Mouse (Mus musculus): ENCODE data around the gene H2-DMb2. TPM values are rescaled to one million over a fixed set of nuclear protein-coding genes. Genes with fewer than 3 reads are reported as not detected.

H2-DMb2 gene
- polyA plus RNA-seq, 1 experiment, result 15.6 TPM

DNA sequence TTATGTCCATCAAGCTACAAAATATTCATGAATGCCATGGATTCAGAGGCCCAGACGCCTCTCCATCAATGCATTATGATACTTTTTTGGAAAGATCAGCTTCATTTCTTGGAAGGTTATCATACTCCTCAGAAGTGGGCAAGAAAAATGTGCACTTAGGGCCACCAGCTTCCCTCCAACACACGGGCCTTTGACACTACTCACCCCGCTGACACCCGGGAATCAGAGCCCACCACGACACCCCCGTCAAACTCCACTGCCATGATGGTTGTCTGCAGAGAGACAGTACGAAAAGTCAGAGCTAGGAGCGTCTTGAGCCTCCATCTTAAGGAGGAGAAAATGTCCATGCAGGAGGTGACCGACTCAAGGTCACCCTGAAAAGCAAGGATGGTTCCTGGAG lies 42.4 kb downstream of the H2-DMb2 start:
- DNase-seq, result no peak
- H3K27ac ChIP-seq (ENCODE audit: insufficient read depth, low read depth, low read length), result no peak overlapping the region
- TF ChIP-seq POLR2A (IDR thresholded peaks at IDR 0.05; ENCODE audit: low read depth, low read length) (no peak), CTCF (conservative IDR thresholded peaks at IDR 0.05; ENCODE audit: insufficient read depth, insufficient read length, low read depth, low read length) (no peak)
- WGBS, result 92% methylated on average over 9 of the region's 9 CpGs
- no peaks in the 10 kb centered on the region for H3K36me3 ChIP-seq (ENCODE audit: control insufficient read depth, insufficient read depth, low read length)
- H3K4me3 ChIP-seq (ENCODE audit: insufficient read depth, low read depth, low read length), result no peak overlapping the region
- no peaks in the 10 kb centered on the region for H3K27me3 ChIP-seq (replicated peaks; ENCODE audit: control insufficient read depth, insufficient read depth, low read length)
- no peaks in the 10 kb centered on the region for H3K4me1 ChIP-seq (ENCODE audit: control insufficient read depth, insufficient read depth, low read length)

DNA sequence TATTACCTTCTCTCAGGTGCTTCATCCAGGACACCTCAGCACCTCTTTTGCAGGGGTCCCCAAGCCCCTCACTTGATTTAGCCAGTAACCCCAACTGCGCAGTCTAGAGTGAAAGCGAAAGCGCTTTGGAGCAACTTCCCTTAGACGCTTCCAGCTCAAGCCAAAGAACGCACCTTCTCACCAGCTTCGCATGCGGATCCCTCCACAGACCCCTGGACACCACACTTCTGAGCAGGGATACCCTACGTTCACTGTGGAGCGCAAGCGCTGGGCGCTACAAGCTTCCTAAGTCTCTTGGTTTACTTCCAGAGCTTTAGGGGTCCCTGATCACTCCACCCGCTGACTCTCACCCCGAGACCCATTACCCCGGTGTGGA lies 43.8 kb downstream of the H2-DMb2 start:
- no peak for TF ChIP-seq CTCF (conservative IDR thresholded peaks at IDR 0.05; ENCODE audit: insufficient read depth, insufficient read length, low read depth, low read length)
- no peak for TF ChIP-seq POLR2A (IDR thresholded peaks at IDR 0.05; ENCODE audit: low read depth, low read length)
- DNase-seq, result no peak
- H3K4me1 ChIP-seq (ENCODE audit: control insufficient read depth, insufficient read depth, low read length), result no peaks in the 10 kb centered on the region
- WGBS, result 4% methylated on average over 14 of the region's 14 CpGs
- H3K4me3 ChIP-seq (ENCODE audit: insufficient read depth, low read depth, low read length), result peak overlapping the region; percentile 82
- peak overlapping the region; percentile 43 for H3K27ac ChIP-seq (ENCODE audit: insufficient read depth, low read depth, low read length)
- no peaks in the 10 kb centered on the region for H3K27me3 ChIP-seq (replicated peaks; ENCODE audit: control insufficient read depth, insufficient read depth, low read length)
- H3K36me3 ChIP-seq (ENCODE audit: control insufficient read depth, insufficient read depth, low read length), result no peaks in the 10 kb centered on the region

DNA sequence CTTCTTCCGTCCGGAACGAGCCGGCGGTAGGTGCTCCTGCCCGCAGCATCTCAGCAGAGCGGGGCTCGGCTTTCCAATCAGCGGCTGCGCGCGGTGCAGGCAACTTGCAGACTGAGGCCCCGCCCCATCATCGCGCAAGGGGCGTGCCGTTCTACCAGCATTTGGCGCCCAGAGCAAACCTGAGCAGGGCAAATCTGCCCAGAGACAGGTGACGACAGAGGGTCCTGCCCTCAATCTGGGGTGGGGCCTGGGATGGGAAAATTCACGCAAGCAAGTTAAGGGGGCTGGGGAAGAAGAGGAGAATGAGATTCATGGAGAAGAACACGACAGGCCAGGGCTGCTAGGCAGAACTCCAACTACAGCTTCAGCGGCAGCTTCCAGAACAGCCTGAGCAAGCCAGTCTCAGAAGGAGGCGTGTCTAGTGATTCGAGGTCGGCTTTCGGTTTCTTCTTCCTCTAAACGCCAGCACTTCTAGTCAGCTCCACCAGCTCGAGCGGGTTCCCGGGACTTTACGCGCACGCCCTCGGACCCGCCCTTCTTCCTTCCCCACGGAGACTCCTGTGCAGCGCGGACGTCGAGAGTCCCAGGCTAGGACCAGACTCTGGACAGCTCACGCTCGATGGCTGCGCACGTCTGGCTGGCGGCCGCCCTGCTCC lies 44.3 kb downstream of the H2-DMb2 start, which contains the start of the genes Tap1 and Psmb9:
Tap1 (plus strand) TSS at position 293 of the 656 bp plus-strand sequence.
Psmb9 (minus strand) TSS at position 504 of the 656 bp plus-strand sequence.
- TF ChIP-seq POLR2A (IDR thresholded peaks at IDR 0.05; ENCODE audit: low read depth, low read length) (peak; percentile 53), CTCF (conservative IDR thresholded peaks at IDR 0.05; ENCODE audit: insufficient read depth, insufficient read length, low read depth, low read length) (no peak)
- no peaks in the 10 kb centered on the region for H3K4me1 ChIP-seq (ENCODE audit: control insufficient read depth, insufficient read depth, low read length)
- peak within 1 kb of the TSS; percentile 79 for H3K27ac ChIP-seq (ENCODE audit: insufficient read depth, low read depth, low read length)
- DNase-seq, result peak; percentile 99
- no peaks in the 10 kb centered on the region for H3K36me3 ChIP-seq (ENCODE audit: control insufficient read depth, insufficient read depth, low read length)
- H3K27me3 ChIP-seq (replicated peaks; ENCODE audit: control insufficient read depth, insufficient read depth, low read length), result no peaks in the 10 kb centered on the region
- H3K4me3 ChIP-seq (ENCODE audit: insufficient read depth, low read depth, low read length), result peak within 1 kb of the TSS; percentile 82
- under 1% methylated on average over 46 of the region's 46 CpGs for WGBS

DNA sequence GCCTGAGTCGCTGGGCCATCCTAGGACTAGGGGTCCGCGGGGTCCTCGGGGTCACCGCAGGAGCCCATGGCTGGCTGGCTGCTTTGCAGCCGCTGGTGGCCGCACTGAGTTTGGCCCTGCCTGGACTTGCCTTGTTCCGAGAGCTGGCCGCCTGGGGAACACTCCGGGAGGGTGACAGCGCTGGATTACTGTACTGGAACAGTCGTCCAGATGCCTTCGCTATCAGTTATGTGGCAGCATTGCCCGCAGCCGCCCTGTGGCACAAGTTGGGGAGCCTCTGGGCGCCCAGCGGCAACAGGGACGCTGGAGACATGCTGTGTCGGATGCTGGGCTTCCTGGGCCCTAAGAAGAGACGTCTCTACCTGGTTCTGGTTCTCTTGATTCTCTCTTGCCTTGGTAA lies 44.9 kb downstream of the H2-DMb2 start:
- Histone ChIP-seq H3K4me3 (ENCODE audit: insufficient read depth, low read depth, low read length) (peak overlapping the region; percentile 82), H3K27ac (ENCODE audit: insufficient read depth, low read depth, low read length) (no peak overlapping the region; the same call in 1 of the 2 replicates), H3K4me1 (ENCODE audit: control insufficient read depth, insufficient read depth, low read length) (no peaks in the 10 kb centered on the region), H3K27me3 (replicated peaks; ENCODE audit: control insufficient read depth, insufficient read depth, low read length) (no peaks in the 10 kb centered on the region), H3K36me3 (ENCODE audit: control insufficient read depth, insufficient read depth, low read length) (no peaks in the 10 kb centered on the region)
- 2% methylated on average over 20 of the region's 20 CpGs for WGBS
- DNase-seq, result no peak
- TF ChIP-seq POLR2A (IDR thresholded peaks at IDR 0.05; ENCODE audit: low read depth, low read length) (no peak), CTCF (conservative IDR thresholded peaks at IDR 0.05; ENCODE audit: insufficient read depth, insufficient read length, low read depth, low read length) (no peak)

DNA sequence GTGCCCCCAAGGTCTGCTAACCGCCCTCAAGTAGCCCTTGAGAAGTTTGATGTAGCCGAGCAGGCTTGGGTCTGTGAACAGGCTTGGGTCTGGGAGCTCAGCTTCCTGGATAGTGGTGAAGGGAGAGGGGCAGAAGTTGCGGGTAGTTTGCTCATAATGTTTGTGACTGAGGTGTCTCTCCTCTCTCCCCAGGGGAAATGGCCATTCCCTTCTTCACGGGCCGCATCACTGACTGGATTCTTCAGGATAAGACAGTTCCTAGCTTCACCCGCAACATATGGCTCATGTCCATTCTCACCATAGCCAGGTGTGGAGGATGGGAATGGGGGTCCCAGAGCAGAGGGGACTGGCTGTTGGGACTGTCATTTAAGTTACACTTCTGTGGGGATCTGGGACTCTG lies 45.9 kb downstream of the H2-DMb2 start:
- Histone ChIP-seq H3K27me3 (replicated peaks; ENCODE audit: control insufficient read depth, insufficient read depth, low read length) (no peaks in the 10 kb centered on the region), H3K36me3 (ENCODE audit: control insufficient read depth, insufficient read depth, low read length) (no peaks in the 10 kb centered on the region), H3K4me1 (ENCODE audit: control insufficient read depth, insufficient read depth, low read length) (no peaks in the 10 kb centered on the region), H3K4me3 (ENCODE audit: insufficient read depth, low read depth, low read length) (no peak overlapping the region), H3K27ac (ENCODE audit: insufficient read depth, low read depth, low read length) (no peak overlapping the region)
- WGBS, result 83% methylated on average over 6 of the region's 6 CpGs
- no peak for DNase-seq
- TF ChIP-seq POLR2A (IDR thresholded peaks at IDR 0.05; ENCODE audit: low read depth, low read length) (no peak), CTCF (conservative IDR thresholded peaks at IDR 0.05; ENCODE audit: insufficient read depth, insufficient read length, low read depth, low read length) (no peak)

DNA sequence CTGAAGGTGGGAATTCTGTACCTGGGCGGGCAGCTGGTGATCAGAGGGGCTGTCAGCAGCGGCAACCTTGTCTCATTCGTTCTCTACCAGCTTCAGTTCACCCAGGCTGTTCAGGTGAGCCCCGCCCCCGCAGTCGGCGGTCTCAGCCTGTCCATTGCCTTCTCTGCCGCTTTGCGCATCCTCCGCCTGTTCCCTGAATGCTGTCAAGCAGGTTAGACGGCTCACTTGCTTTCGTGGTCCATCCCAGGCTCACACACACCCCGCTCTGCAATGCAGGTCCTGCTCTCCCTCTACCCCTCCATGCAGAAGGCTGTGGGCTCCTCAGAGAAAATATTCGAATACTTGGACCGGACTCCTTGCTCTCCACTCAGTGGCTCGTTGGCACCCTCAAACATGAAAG lies 49.7 kb downstream of the H2-DMb2 start:
- Histone ChIP-seq H3K27me3 (replicated peaks; ENCODE audit: control insufficient read depth, insufficient read depth, low read length) (no peaks in the 10 kb centered on the region), H3K36me3 (ENCODE audit: control insufficient read depth, insufficient read depth, low read length) (no peaks in the 10 kb centered on the region), H3K4me3 (ENCODE audit: insufficient read depth, low read depth, low read length) (no peak overlapping the region), H3K4me1 (ENCODE audit: control insufficient read depth, insufficient read depth, low read length) (no peaks in the 10 kb centered on the region), H3K27ac (ENCODE audit: insufficient read depth, low read depth, low read length) (no peak overlapping the region)
- TF ChIP-seq POLR2A (IDR thresholded peaks at IDR 0.05; ENCODE audit: low read depth, low read length), result no peak
- TF ChIP-seq CTCF (conservative IDR thresholded peaks at IDR 0.05; ENCODE audit: insufficient read depth, insufficient read length, low read depth, low read length), result no peak
- WGBS, result 51% methylated on average over 16 of the region's 16 CpGs
- no peak for DNase-seq

DNA sequence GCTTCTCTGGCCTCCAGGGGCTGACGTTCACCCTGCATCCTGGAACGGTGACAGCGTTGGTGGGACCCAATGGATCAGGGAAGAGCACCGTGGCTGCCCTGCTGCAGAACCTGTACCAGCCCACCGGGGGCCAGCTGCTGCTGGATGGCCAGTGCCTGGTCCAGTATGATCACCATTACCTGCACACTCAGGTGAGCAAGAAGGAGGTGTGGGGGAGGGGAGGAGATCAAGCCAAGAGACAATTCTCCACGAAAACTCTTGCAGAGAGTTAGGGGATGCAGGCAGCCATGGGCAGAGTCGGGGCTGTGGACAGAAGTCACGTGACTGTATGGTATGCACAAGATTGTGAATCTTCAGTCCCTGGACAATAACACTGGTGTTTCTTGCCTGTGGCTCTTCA lies 50.4 kb downstream of the H2-DMb2 start:
- DNase-seq, result no peak
- no peaks in the 10 kb centered on the region for H3K36me3 ChIP-seq (ENCODE audit: control insufficient read depth, insufficient read depth, low read length)
- H3K4me3 ChIP-seq (ENCODE audit: insufficient read depth, low read depth, low read length), result no peak overlapping the region
- 63% methylated on average over 8 of the region's 8 CpGs for WGBS
- no peaks in the 10 kb centered on the region for H3K4me1 ChIP-seq (ENCODE audit: control insufficient read depth, insufficient read depth, low read length)
- no peaks in the 10 kb centered on the region for H3K27me3 ChIP-seq (replicated peaks; ENCODE audit: control insufficient read depth, insufficient read depth, low read length)
- no peak for TF ChIP-seq CTCF (conservative IDR thresholded peaks at IDR 0.05; ENCODE audit: insufficient read depth, insufficient read length, low read depth, low read length)
- TF ChIP-seq POLR2A (IDR thresholded peaks at IDR 0.05; ENCODE audit: low read depth, low read length), result no peak
- H3K27ac ChIP-seq (ENCODE audit: insufficient read depth, low read depth, low read length), result no peak overlapping the region

All from kidney, adult 2 months (tissue).